8 mouse cellular contexts compared by ENCODE assay signal in genomic region chr19:41483445-41484040, GRCm38 (mm10). TPM values are rescaled to one million over a fixed set of nuclear protein-coding genes. Genes with fewer than 3 reads are reported as not detected.
A peak's percentile ranks its signal among the peaks of the same experiment; 100 is the strongest.
DNase-seq lines count a peak whose midpoint lies in the region; ATAC-seq and TF ChIP-seq lines count a peak whose summit lies in the region.

No protein-coding gene starts in this region.

- H3K9me3 ChIP-seq in kidney, embryonic 14.5 days (ENCODE audit: control insufficient read depth, low read length), result no peaks in the 10 kb centered on the region
- no peaks in the 10 kb centered on the region for H3K9me3 ChIP-seq in MEL (replicated peaks; ENCODE audit: insufficient read depth, low read length)
- no peaks in the 10 kb centered on the region for H3K9me3 ChIP-seq in embryonic facial prominence, embryonic 12.5 days
- H3K9me3 ChIP-seq in liver, embryonic 11.5 days (ENCODE audit: control insufficient read depth, low read length), result no peaks in the 10 kb centered on the region
- no peaks in the 10 kb centered on the region for H3K9me3 ChIP-seq in neural tube, embryonic 13.5 days

- peak overlapping the region; percentile 97 for H3K4me3 ChIP-seq in kidney, embryonic 14.5 days (ENCODE audit: low read length)
- peak overlapping the region; percentile 93 to 97 for H3K4me3 ChIP-seq in MEL (ENCODE audit: control insufficient read depth in 1 of 2, insufficient read depth in 1 of 2, low read depth in 2 of 2, low read length in 2 of 2)
- peak overlapping the region; percentile 93 for H3K4me3 ChIP-seq in embryonic facial prominence, embryonic 12.5 days
- H3K4me3 ChIP-seq in liver, embryonic 11.5 days (ENCODE audit: low read depth, low read length), result peak overlapping the region; percentile 99
- peak overlapping the region; percentile 93 for H3K4me3 ChIP-seq in neural tube, embryonic 13.5 days

- no peaks in the 10 kb centered on the region for H3K36me3 ChIP-seq in kidney, embryonic 14.5 days (ENCODE audit: control insufficient read depth, insufficient read depth, low read length)
- peaks cover 14 to 36% of the 10 kb centered on the region in 2 experiments for H3K36me3 ChIP-seq in MEL (ENCODE audit: control insufficient read depth in 1 of 2, insufficient read depth in 2 of 2, low read length in 2 of 2)
- H3K36me3 ChIP-seq in embryonic facial prominence, embryonic 12.5 days, result no peaks in the 10 kb centered on the region
- H3K36me3 ChIP-seq in liver, embryonic 11.5 days (ENCODE audit: control insufficient read depth, insufficient read depth, low read length), result no peaks in the 10 kb centered on the region
- H3K36me3 ChIP-seq in neural tube, embryonic 13.5 days, result no peaks in the 10 kb centered on the region

- WGBS in kidney, embryonic 14.5 days, result under 1% methylated on average over 28 of the region's 30 CpGs
- 1% methylated on average over 28 of the region's 30 CpGs for WGBS in embryonic facial prominence, embryonic 12.5 days
- WGBS in liver, embryonic 11.5 days, result under 1% methylated on average over 30 of the region's 30 CpGs
- WGBS in neural tube, embryonic 13.5 days, result under 1% methylated on average over 30 of the region's 30 CpGs

- H3K27me3 ChIP-seq in kidney, embryonic 14.5 days (ENCODE audit: control insufficient read depth, insufficient read depth, low read length), result no peaks in the 10 kb centered on the region
- no peaks in the 10 kb centered on the region for H3K27me3 ChIP-seq in MEL (ENCODE audit: control insufficient read depth in 1 of 2, insufficient read depth in 2 of 2, low read length in 2 of 2)
- H3K27me3 ChIP-seq in embryonic facial prominence, embryonic 12.5 days, result no peaks in the 10 kb centered on the region
- H3K27me3 ChIP-seq in liver, embryonic 11.5 days (replicated peaks; ENCODE audit: control insufficient read depth, insufficient read depth, low read length), result no peaks in the 10 kb centered on the region
- no peaks in the 10 kb centered on the region; the same call in 1 of the 2 replicates for H3K27me3 ChIP-seq in neural tube, embryonic 13.5 days

- 0 out of 4 replicates have a peak, but pooled peaks of 1 of the 2 experiments have one; percentile 4 for TF ChIP-seq POLR2A in MEL (IDR thresholded peaks at IDR 0.05; ENCODE audit: control insufficient read depth in 1 of 2, insufficient read depth in 1 of 2, low read depth in 1 of 2, low read length in 2 of 2, poor library complexity in 1 of 2)

- no peak for TF ChIP-seq EP300 in MEL (IDR thresholded peaks at IDR 0.05; ENCODE audit: low read depth in 1 of 2, low read length in 2 of 2)

- DNase-seq in kidney, postnatal 4 days, result no peak
- DNase-seq in MEL (ENCODE audit: low read depth, low spot score), result peak; percentile 52
- DNase-seq in heart, postnatal 25 days (ENCODE audit: low spot score), result peak; percentile 16
- DNase-seq in liver, embryonic 11.5 days (ENCODE audit: low spot score), result peak; percentile 53
- no peak for DNase-seq in testis, postnatal 10 days (ENCODE audit: low spot score)

- peaks cover 45% of the 10 kb centered on the region for H3K79me2 ChIP-seq in MEL (ENCODE audit: control insufficient read depth, insufficient read depth, low read length, poor library complexity)

- peak; percentile 25 for ATAC-seq in kidney, embryonic 14.5 days (ENCODE audit: low FRiP score, low TSS enrichment)
- no peak; the same call in 1 of the 2 replicates for ATAC-seq in embryonic facial prominence, embryonic 12.5 days (ENCODE audit: insufficient number of reproducible peaks, insufficient read depth, low FRiP score, low TSS enrichment)
- no peak; the same call in 1 of the 2 replicates for ATAC-seq in liver, embryonic 11.5 days (replicated peaks; ENCODE audit: low FRiP score)
- ATAC-seq in neural tube, embryonic 13.5 days (ENCODE audit: low read depth), result peak; percentile 51

- intact Hi-C loops in heart, postnatal 25 days (cut with DNase I), result loop anchor here (5.0 kb wide), 3 partner anchors 139 to 216 kb away; no protein-coding TSS in a partner anchor

- H3K4me1 ChIP-seq in kidney, embryonic 14.5 days (ENCODE audit: control insufficient read depth, insufficient read depth, low read length), result peaks cover 23% of the 10 kb centered on the region
- peaks cover 9 to 17% of the 10 kb centered on the region in 2 experiments; a peak in 3 of 4 replicates for H3K4me1 ChIP-seq in MEL (ENCODE audit: control insufficient read depth in 1 of 2, insufficient read depth in 2 of 2, low read length in 2 of 2)
- H3K4me1 ChIP-seq in embryonic facial prominence, embryonic 12.5 days, result peaks cover 21% of the 10 kb centered on the region
- H3K4me1 ChIP-seq in liver, embryonic 11.5 days (replicated peaks; ENCODE audit: control insufficient read depth, insufficient read depth, low read length), result peaks cover 13% of the 10 kb centered on the region
- H3K4me1 ChIP-seq in neural tube, embryonic 13.5 days (replicated peaks), result peaks cover 43% of the 10 kb centered on the region

- TF ChIP-seq CTCF in MEL (IDR thresholded peaks at IDR 0.05 in 2 of 3, conservative IDR thresholded peaks at IDR 0.05 in 1 of 3; ENCODE audit: control insufficient read depth in 1 of 3, insufficient read depth in 1 of 3, low read depth in 2 of 3, low read length in 3 of 3, poor library complexity in 1 of 3, severe bottlenecking in 1 of 3), result no peak

- no peak for TF ChIP-seq RAD21 in MEL (IDR thresholded peaks at IDR 0.05; ENCODE audit: low read depth, low read length)

- H3K4me2 ChIP-seq in kidney, embryonic 14.5 days (replicated peaks; ENCODE audit: low read depth, low read length), result peak overlapping the region; percentile 83
- H3K4me2 ChIP-seq in embryonic facial prominence, embryonic 12.5 days (replicated peaks), result peak overlapping the region; percentile 82
- H3K4me2 ChIP-seq in liver, embryonic 11.5 days, result peak overlapping the region; percentile 98
- H3K4me2 ChIP-seq in neural tube, embryonic 13.5 days, result peak overlapping the region; percentile 72

- peak overlapping the region; percentile 88 for H3K27ac ChIP-seq in kidney, embryonic 14.5 days (ENCODE audit: low read depth, low read length)
- H3K27ac ChIP-seq in MEL (ENCODE audit: control insufficient read depth, low read depth, low read length), result peak overlapping the region; percentile 70
- peak overlapping the region; percentile 98 for H3K27ac ChIP-seq in embryonic facial prominence, embryonic 12.5 days
- peak overlapping the region; percentile 96 for H3K27ac ChIP-seq in liver, embryonic 11.5 days (ENCODE audit: low read depth, low read length)
- peak overlapping the region; percentile 99 for H3K27ac ChIP-seq in neural tube, embryonic 13.5 days (replicated peaks)

- H3K9ac ChIP-seq in kidney, embryonic 14.5 days (ENCODE audit: low read depth, low read length), result peak overlapping the region; percentile 93
- H3K9ac ChIP-seq in MEL (ENCODE audit: control insufficient read depth, low read depth, low read length, poor library complexity, severe bottlenecking), result peak overlapping the region; percentile 88
- peak overlapping the region; percentile 88 for H3K9ac ChIP-seq in embryonic facial prominence, embryonic 12.5 days
- H3K9ac ChIP-seq in liver, embryonic 11.5 days (ENCODE audit: low read depth, low read length), result peak overlapping the region; percentile 93
- H3K9ac ChIP-seq in neural tube, embryonic 13.5 days, result peak overlapping the region; percentile 96

TF ChIP-seq in MEL, 35 proteins besides CTCF, POLR2A, EP300 and RAD21:
- TF ChIP-seq SIN3A (IDR thresholded peaks at IDR 0.05; ENCODE audit: low read length) (peak; percentile 50), USF1 (IDR thresholded peaks at IDR 0.05; ENCODE audit: low read depth, low read length) (no peak)

RNA-seq across cellular contexts. Expression of gene Lcor, which starts 1.1 kb away (rescaled TPM):
- polyA plus RNA-seq in kidney, embryonic 14.5 days (2014; fragmentation: Nextera tagmentation; extraction: Ambion mirVana), result 18.0 and 19.7 TPM in 2 replicates
- 8.7 and 9.1 TPM in 2 replicates for total RNA-seq in MEL (2012; rRNA removed)
- 1 to 10 TPM in 1 of 2 experiments, not detected in 1; 8.1 TPM for polyA plus RNA-seq in MEL (2012; ENCODE audit: insufficient read depth in 1 of 2, insufficient read length in 2 of 2, low read depth in 1 of 2, low replicate concordance in 2 of 2, missing spikeins in 1 of 2)
- 14.5 and 14.8 TPM in 2 replicates for polyA plus RNA-seq in embryonic facial prominence, embryonic 12.5 days (2016; fragmentation: Nextera tagmentation; extraction: Ambion mirVana)
- total RNA-seq in heart, postnatal 25 days (2021), result 10 to 100 TPM; 11.9 to 12.3 TPM
- 10.0 and 10.4 TPM in 2 replicates for polyA plus RNA-seq in liver, embryonic 11.5 days (2014; fragmentation: Nextera tagmentation; extraction: Ambion mirVana)
- 26.4 and 26.6 TPM in 2 replicates for polyA plus RNA-seq in neural tube, embryonic 13.5 days (2015; fragmentation: Nextera tagmentation; extraction: Ambion mirVana)

Comparison
In these comparisons a context has a peak if more than half of its experiments do, and no peak if none do; other contexts are left out.
1. ATAC-seq: peak in kidney, embryonic 14.5 days (single experiment) and neural tube, embryonic 13.5 days (single experiment); none in embryonic facial prominence, embryonic 12.5 days (single experiment) and liver, embryonic 11.5 days (single experiment).
2. DNase-seq: peak in MEL (single experiment), heart, postnatal 25 days (single experiment) and liver, embryonic 11.5 days (single experiment); none in kidney, postnatal 4 days (0 of 2) and testis, postnatal 10 days (single experiment).
3. Peak in every context shown above with its lines, with median percentiles within 50 percentile points of each other: H3K27ac ChIP-seq, H3K4me2 ChIP-seq, H3K4me3 ChIP-seq and H3K9ac ChIP-seq.